Mouse (Mus musculus) gastrocnemius, postnatal 36 days (tissue): ENCODE results near the gene Gm19668. TPM values are rescaled to one million over a fixed set of nuclear protein-coding genes. Genes with fewer than 3 reads are reported as not detected.
"Not testable (repeated sequence)": the region's sequence is repeated elsewhere in the genome, so short reads cannot be mapped to it uniquely, and the experiment has no call there.

Source experiments
- DNase-seq, 2 experiments: peaks; one replicate each; pipeline ENCODE4 v3.0.0; 2022
- intact Hi-C: fragments of 180-260 bp; cut with DNase I; formaldehyde crosslinking; loops from one replicate; pipeline ENCODE4 v1.15.1; 2025
- total RNA-seq, 2 experiments: library from RNA; stranded (reverse); gene quantifications; 2 replicates each; pipeline ENCODE4 v1.2.3; 2021

The Gm19668 gene
- total RNA-seq, 2 experiments from 2014 or later, result not detected

- intact Hi-C loops, DNase-seq: not testable (repeated sequence)
Observed at GRCm38 (mm10) chr10:77772142-77772541, 26.8 kb downstream of the Gm19668 start.

- DNase-seq, intact Hi-C loops: not testable (repeated sequence)
Observed at GRCm38 (mm10) chr10:77771225-77771624, 27.7 kb downstream of the Gm19668 start, which contains the start of gene Gm3238. Gene Gm3238 (minus strand): TSS chr10:77771325.

GRCm38 (mm10) chr10:77769727-77770126 lies 29.2 kb downstream of the Gm19668 start:
- intact Hi-C loops, result no loop called here
- no peak for DNase-seq

- DNase-seq, intact Hi-C loops: not testable (repeated sequence)
Observed at GRCm38 (mm10) chr10:77759582-77759981, 39.4 kb downstream of the Gm19668 start, which contains the start of gene Gm3233. Gene Gm3233 (minus strand): TSS chr10:77759682.

- DNase-seq, result no peak
- intact Hi-C loops, result no loop called here
Observed at GRCm38 (mm10) chr10:77753448-77753847, 45.5 kb downstream of the Gm19668 start.

GRCm38 (mm10) chr10:77752312-77752711 lies 46.6 kb downstream of the Gm19668 start:
- DNase-seq, intact Hi-C loops: not testable (repeated sequence)

- DNase-seq, intact Hi-C loops: not testable (repeated sequence)
Observed at GRCm38 (mm10) chr10:77751254-77751653, 47.7 kb downstream of the Gm19668 start, which contains the start of gene Gm9736. Gene Gm9736 (minus strand): TSS chr10:77751354.

GRCm38 (mm10) chr10:77750686-77751085 lies 48.2 kb downstream of the Gm19668 start:
- DNase-seq, intact Hi-C loops: not testable (repeated sequence)

Other genes with a start within 250 kb of the Gm19668 start
- 10 to 100 TPM; 26.6 to 30.1 TPM for gene Pttg1ip, start 217.4 kb downstream of the Gm19668 start, total RNA-seq
- 10 to 100 TPM; 33.3 to 40.1 TPM for gene Sumo3, start 193.0 kb downstream of the Gm19668 start, total RNA-seq
- 1 to 10 TPM; 7.5 to 8.6 TPM for gene Gm49325, start 192.9 kb downstream of the Gm19668 start, total RNA-seq
- gene Ube2g2, start 176.9 kb downstream of the Gm19668 start, total RNA-seq, result 10 to 100 TPM; 80.7 to 86.5 TPM
- gene Tspear, start 112.6 kb downstream of the Gm19668 start, total RNA-seq, result not detected
- gene Gm19402, start 108.4 kb downstream of the Gm19668 start, total RNA-seq, result not detected
- not detected for gene Gm9508, start 101.9 kb downstream of the Gm19668 start, total RNA-seq
- not detected for gene Gm10272, start 92.5 kb downstream of the Gm19668 start, total RNA-seq
- not detected for gene Gm10024, start 87.7 kb downstream of the Gm19668 start, total RNA-seq
- not detected for gene Gm10142, start 83.3 kb downstream of the Gm19668 start, total RNA-seq
- not detected for gene Krtap12-1, start 78.5 kb downstream of the Gm19668 start, total RNA-seq
- not detected for gene Gm10100, start 72.6 kb downstream of the Gm19668 start, total RNA-seq
- not detected for gene Gm18596, start 56.5 kb downstream of the Gm19668 start, total RNA-seq
- not detected for gene Gm9736, start 47.8 kb downstream of the Gm19668 start, total RNA-seq
- not detected for gene Gm3233, start 39.5 kb downstream of the Gm19668 start, total RNA-seq
- not detected for gene Gm3238, start 27.8 kb downstream of the Gm19668 start, total RNA-seq
- not detected for gene Gm7138, start 22.2 kb downstream of the Gm19668 start, total RNA-seq
- not detected for gene Gm3250, start 16.6 kb downstream of the Gm19668 start, total RNA-seq
- gene Gm7137, start 10.9 kb downstream of the Gm19668 start, total RNA-seq, result not detected
- gene Gm9639, start 4.1 kb downstream of the Gm19668 start, total RNA-seq, result not detected
- not detected for gene Gm9507, start 12.7 kb upstream of the Gm19668 start, total RNA-seq
- gene Gm2696, start 15.5 kb upstream of the Gm19668 start, total RNA-seq, result not detected
- gene Krtap10-4, start 28.0 kb upstream of the Gm19668 start, total RNA-seq, result not detected
- not detected for gene Krtap10-10, start 36.8 kb upstream of the Gm19668 start, total RNA-seq
- not detected for gene Gm36176, start 47.7 kb upstream of the Gm19668 start, total RNA-seq
- gene Gm10318, start 53.7 kb upstream of the Gm19668 start, total RNA-seq, result not detected
- gene Gm3285, start 62.8 kb upstream of the Gm19668 start, total RNA-seq, result not detected
- gene Lrrc3, start 103.4 kb upstream of the Gm19668 start, total RNA-seq, result under 1 TPM; 0.08 to 0.17 TPM
- under 1 TPM; 0.10 to 0.89 TPM for gene Trpm2, start 171.4 kb upstream of the Gm19668 start, total RNA-seq
- gene 1810043G02Rik, start 179.4 kb upstream of the Gm19668 start, total RNA-seq, result 1 to 10 TPM; 3.1 to 4.5 TPM
- 1 to 10 TPM; 6.0 to 8.6 TPM for gene Pfkl, start 210.9 kb upstream of the Gm19668 start, total RNA-seq
- gene Dnmt3l, start 242.8 kb upstream of the Gm19668 start, total RNA-seq, result not detected
- gene Aire, start 244.5 kb upstream of the Gm19668 start, total RNA-seq, result not detected